Mouse (Mus musculus): Measurements from ENCODE around the gene Fam72a.

DNA sequence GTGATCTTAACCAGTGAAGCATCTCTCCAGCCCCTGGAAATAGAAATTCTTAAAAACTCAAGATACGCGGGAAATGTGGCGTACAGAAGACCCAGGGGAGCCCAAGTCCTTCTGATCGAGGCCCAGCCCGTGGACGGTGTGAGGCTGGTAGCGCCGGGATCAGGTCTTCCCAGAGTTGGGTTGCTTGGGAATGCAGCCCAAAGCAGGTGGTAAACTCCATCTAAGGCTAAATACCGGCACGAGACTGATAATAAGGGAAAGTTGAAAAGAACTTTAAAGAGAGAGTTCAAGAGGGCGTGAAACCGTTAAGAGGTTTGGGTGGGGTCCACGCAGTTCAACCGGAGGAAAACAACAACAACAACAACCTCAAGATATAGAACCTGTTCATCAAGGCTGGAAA, 46.0 kb downstream of the Fam72a start:
- TF ChIP-seq POLR2A (IDR thresholded peaks at IDR 0.05; ENCODE audit: control insufficient read depth, extremely low read depth, insufficient read depth, low read length, poor library complexity) (no peak), CTCF (IDR thresholded peaks at IDR 0.05; ENCODE audit: borderline replicate concordance, control insufficient read depth, extremely low read depth, insufficient read depth, low read length, poor library complexity) (no peak)
